Mouse (Mus musculus) heart, embryonic 16.5 days (tissue): ENCODE data around the gene Foxred2. TPM values are rescaled to one million over a fixed set of nuclear protein-coding genes. Genes with fewer than 3 reads are reported as not detected.

Source experiments
- ATAC-seq: fragments of 200-750 bp; cut with Nextera tagmentation; replicated peaks from 2 replicates; pipeline ENCODE4 v1.8.0; 2017; ENCODE audit warnings: moderate number of reproducible peaks; ENCODE audit not compliant: insufficient read depth, low FRiP score; ENCODE audit errors: extremely low read depth
- H3K27ac ChIP-seq: fragments of 300-500 bp; sonication (generic); 2 replicates; pipeline ENCODE4 v1.5.1; 2014; ENCODE audit warnings: mild to moderate bottlenecking, low read length, control low read depth, moderate library complexity
- H3K27me3 ChIP-seq: fragments of 300-500 bp; sonication (generic); 2 replicates; pipeline ENCODE4 v1.6.1; 2014; ENCODE audit warnings: low read length, mixed read lengths; ENCODE audit not compliant: control insufficient read depth, insufficient read depth
- H3K36me3 ChIP-seq: fragments of 300-500 bp; sonication (generic); 2 replicates; pipeline ENCODE4 v1.6.1; 2014; ENCODE audit not compliant: control insufficient read depth, insufficient read depth
- H3K4me1 ChIP-seq: fragments of 300-500 bp; sonication (generic); 2 replicates; pipeline ENCODE4 v1.6.1; 2014; ENCODE audit warnings: low read length, mixed read lengths; ENCODE audit not compliant: control insufficient read depth, insufficient read depth
- H3K4me2 ChIP-seq: fragments of 300-500 bp; sonication (generic); 2 replicates; pipeline ENCODE4 v1.6.1; 2014; ENCODE audit warnings: low read depth, mild to moderate bottlenecking, control low read depth, low read length
- H3K4me3 ChIP-seq: fragments of 300-500 bp; sonication (generic); 2 replicates; pipeline ENCODE4 v1.5.1; 2014; ENCODE audit warnings: mild to moderate bottlenecking, control low read depth, low read length
- H3K9ac ChIP-seq: fragments of 300-500 bp; sonication (generic); 2 replicates; pipeline ENCODE4 v1.6.1; 2014; ENCODE audit warnings: low read length, control low read depth
- H3K9me3 ChIP-seq: fragments of 300-500 bp; sonication (generic); replicated peaks from 2 replicates; pipeline ENCODE4 v1.6.1; 2016; ENCODE audit warnings: low read length; ENCODE audit not compliant: control insufficient read depth
- WGBS: fragments of 180-500 bp; shearing (Covaris S2); extraction: QIAGEN DNeasy Blood & Tissue Kit; methylation state at CpG from one replicate; pipeline ENCODE4 v1.1.7; 2014; 5-methylcytosine and 5-hydroxymethylcytosine counted together
- polyA plus RNA-seq: library from polyadenylated mRNA; unstranded; fragments of >200 nt; fragmentation: Nextera tagmentation; extraction: Ambion mirVana; gene quantifications from 2 replicates; pipeline ENCODE4 v1.2.1, GENCODE M21; 2015

Foxred2 gene
- polyA plus RNA-seq, 1 experiment from 2014 or later = 1.0 TPM

- peaks cover 21% of the 10 kb centered on the region for H3K4me1 ChIP-seq
- H3K4me2 ChIP-seq = peak overlapping the region; percentile 78
- H3K27ac ChIP-seq = peak overlapping the region; percentile 79
- WGBS = 9% methylated on average over 26 of the region's 26 CpGs
- peak overlapping the region; percentile 50 for H3K4me3 ChIP-seq
- H3K9ac ChIP-seq = peak overlapping the region; percentile 73
- peak; percentile 87 for ATAC-seq
- no peaks in the 10 kb centered on the region for H3K27me3 ChIP-seq
- no peaks in the 10 kb centered on the region for H3K9me3 ChIP-seq
- H3K36me3 ChIP-seq = no peaks in the 10 kb centered on the region
These were observed 51.1 kb downstream of the Foxred2 start for GRCm38 (mm10) chr15:77905275-77905970.

GRCm38 (mm10) chr15:77904363-77904892 lies 52.1 kb downstream of the Foxred2 start:
- 21% methylated on average over 12 of the region's 12 CpGs for WGBS
- H3K27ac ChIP-seq = no peak overlapping the region
- H3K4me2 ChIP-seq = peak overlapping the region; percentile 78
- peaks cover 21% of the 10 kb centered on the region for H3K4me1 ChIP-seq
- no peaks in the 10 kb centered on the region for H3K27me3 ChIP-seq
- no peak for ATAC-seq
- H3K4me3 ChIP-seq = no peak overlapping the region
- no peaks in the 10 kb centered on the region for H3K36me3 ChIP-seq
- H3K9ac ChIP-seq = peak overlapping the region; percentile 34; the same call in 1 of the 2 replicates
- no peaks in the 10 kb centered on the region for H3K9me3 ChIP-seq

- Histone ChIP-seq H3K4me1 (peaks cover 21% of the 10 kb centered on the region), H3K36me3 (no peaks in the 10 kb centered on the region), H3K27me3 (no peaks in the 10 kb centered on the region), H3K9ac (no peak overlapping the region), H3K27ac (peak overlapping the region; percentile 32; the same call in 1 of the 2 replicates), H3K4me3 (no peak overlapping the region), H3K4me2 (no peak overlapping the region), H3K9me3 (no peaks in the 10 kb centered on the region)
- no peak for ATAC-seq
- 57% methylated on average over 5 of the region's 5 CpGs for WGBS
These were observed 53.3 kb downstream of the Foxred2 start for GRCm38 (mm10) chr15:77903176-77903575.

GRCm38 (mm10) chr15:77894926-77895325 lies 61.6 kb downstream of the Foxred2 start:
- no peaks in the 10 kb centered on the region for H3K4me1 ChIP-seq
- H3K9me3 ChIP-seq = no peaks in the 10 kb centered on the region
- 83% methylated on average over 13 of the region's 14 CpGs for WGBS
- H3K27me3 ChIP-seq = no peaks in the 10 kb centered on the region
- no peak overlapping the region for H3K9ac ChIP-seq
- no peak overlapping the region for H3K4me3 ChIP-seq
- H3K27ac ChIP-seq = no peak overlapping the region
- no peaks in the 10 kb centered on the region for H3K36me3 ChIP-seq
- no peak overlapping the region for H3K4me2 ChIP-seq
- no peak for ATAC-seq

- H3K9ac ChIP-seq = no peak overlapping the region
- no peak overlapping the region for H3K4me2 ChIP-seq
- no peaks in the 10 kb centered on the region for H3K4me1 ChIP-seq
- H3K4me3 ChIP-seq = no peak overlapping the region
- WGBS = 58% methylated on average over 10 of the region's 10 CpGs
- H3K36me3 ChIP-seq = no peaks in the 10 kb centered on the region
- H3K27ac ChIP-seq = no peak overlapping the region
- no peaks in the 10 kb centered on the region for H3K9me3 ChIP-seq
- H3K27me3 ChIP-seq = no peaks in the 10 kb centered on the region
- ATAC-seq = no peak
These were observed 63.2 kb downstream of the Foxred2 start for GRCm38 (mm10) chr15:77893292-77893691.

- H3K27me3 ChIP-seq = no peaks in the 10 kb centered on the region
- WGBS = 77% methylated on average over 10 of the region's 10 CpGs
- no peak for ATAC-seq
- no peaks in the 10 kb centered on the region for H3K36me3 ChIP-seq
- H3K4me2 ChIP-seq = no peak overlapping the region
- H3K4me3 ChIP-seq = no peak overlapping the region
- no peaks in the 10 kb centered on the region for H3K4me1 ChIP-seq
- H3K27ac ChIP-seq = no peak overlapping the region
- H3K9me3 ChIP-seq = no peaks in the 10 kb centered on the region
- H3K9ac ChIP-seq = no peak overlapping the region
These were observed 64.1 kb downstream of the Foxred2 start for GRCm38 (mm10) chr15:77892420-77892819.

- Histone ChIP-seq H3K4me2 (no peak overlapping the region), H3K4me1 (no peaks in the 10 kb centered on the region), H3K27me3 (no peaks in the 10 kb centered on the region), H3K4me3 (no peak overlapping the region), H3K9me3 (no peaks in the 10 kb centered on the region), H3K27ac (no peak overlapping the region), H3K9ac (no peak overlapping the region), H3K36me3 (no peaks in the 10 kb centered on the region)
- 70% methylated on average over 8 of the region's 8 CpGs for WGBS
- no peak for ATAC-seq
These were observed 64.8 kb downstream of the Foxred2 start for GRCm38 (mm10) chr15:77891766-77892165.

Other genes starting within 250 kb of the Foxred2 start
- 0.17 and 0.21 TPM in 2 replicates for gene Apol9b, start 227.7 kb downstream of the Foxred2 start, polyA plus RNA-seq
- 0.05 TPM in 1 of 2 replicates, not detected in the other for gene Apol8, start 199.7 kb downstream of the Foxred2 start, polyA plus RNA-seq
- gene Myh9, start 114.5 kb downstream of the Foxred2 start, polyA plus RNA-seq = 22.8 and 29.7 TPM in 2 replicates
- 321 and 325 TPM in 2 replicates for gene Txn2, start 27.7 kb downstream of the Foxred2 start, polyA plus RNA-seq
- gene Eif3d, start 14.1 kb upstream of the Foxred2 start, polyA plus RNA-seq = 124 and 125 TPM in 2 replicates
- not detected in 2 replicates for gene Cacng2, start 163.3 kb upstream of the Foxred2 start, polyA plus RNA-seq
- 37.1 and 46.4 TPM in 2 replicates for gene Ift27, start 217.4 kb upstream of the Foxred2 start, polyA plus RNA-seq
- 1.00 and 1.1 TPM in 2 replicates for gene Pvalb, start 249.7 kb upstream of the Foxred2 start, polyA plus RNA-seq